Mouse (Mus musculus) neural tube, embryonic 11.5 days (tissue): ENCODE results near the gene Rab1b. TPM values are rescaled to one million over a fixed set of nuclear protein-coding genes. Genes with fewer than 3 reads are reported as not detected.

Experiments
- ATAC-seq: fragments of 200-750 bp; cut with Nextera tagmentation; 2 replicates; pipeline ENCODE4 v1.8.0; 2017; ENCODE audit warnings: moderate number of reproducible peaks, mild to moderate bottlenecking, moderate TSS enrichment, moderate library complexity; ENCODE audit not compliant: insufficient read depth, low FRiP score, low TSS enrichment
- DNase-seq: peaks from one replicate; pipeline ENCODE4 v3.0.0-alpha.2; 2015; ENCODE audit warnings: low spot score
- H3K27ac ChIP-seq: fragments of 300-500 bp; sonication (generic); 2 replicates; pipeline ENCODE4 v1.5.1; 2014; ENCODE audit warnings: low read depth, mild to moderate bottlenecking, low read length
- H3K27me3 ChIP-seq: fragments of 300-500 bp; sonication (generic); 2 replicates; pipeline ENCODE4 v1.6.1; 2014; ENCODE audit warnings: mild to moderate bottlenecking, low read length, mixed read lengths; ENCODE audit not compliant: control insufficient read depth, insufficient read depth
- H3K36me3 ChIP-seq: fragments of 300-500 bp; sonication (generic); 2 replicates; pipeline ENCODE4 v1.6.1; 2014; ENCODE audit warnings: mild to moderate bottlenecking, low read length, moderate library complexity, mixed read lengths; ENCODE audit not compliant: control insufficient read depth, insufficient read depth
- H3K4me1 ChIP-seq: fragments of 300-500 bp; sonication (generic); 2 replicates; pipeline ENCODE4 v1.6.1; 2014; ENCODE audit warnings: low read length, mixed read lengths; ENCODE audit not compliant: control insufficient read depth, insufficient read depth
- H3K4me2 ChIP-seq: fragments of 300-500 bp; sonication (generic); 2 replicates; pipeline ENCODE4 v1.6.1; 2014; ENCODE audit warnings: low read depth, mild to moderate bottlenecking, moderate library complexity
- H3K4me3 ChIP-seq: fragments of 300-500 bp; sonication (generic); 2 replicates; pipeline ENCODE4 v1.5.1; 2014; ENCODE audit warnings: low read depth, low read length
- H3K9ac ChIP-seq: fragments of 300-500 bp; sonication (generic); 2 replicates; pipeline ENCODE4 v1.6.1; 2014; ENCODE audit warnings: mild to moderate bottlenecking, low read length
- H3K9me3 ChIP-seq: fragments of 300-500 bp; sonication (generic); 2 replicates; pipeline ENCODE4 v1.6.1; 2016; ENCODE audit warnings: low read length; ENCODE audit not compliant: control insufficient read depth
- WGBS: fragments of 180-500 bp; shearing (Covaris S2); extraction: QIAGEN DNeasy Blood & Tissue Kit; methylation state at CpG from one replicate; pipeline ENCODE4 v1.1.7; 2014; 5-methylcytosine and 5-hydroxymethylcytosine counted together
- polyA plus RNA-seq: library from polyadenylated mRNA; unstranded; fragments of >200 nt; fragmentation: Nextera tagmentation; extraction: Ambion mirVana; gene quantifications from 2 replicates; pipeline ENCODE4 v1.2.1, GENCODE M21; 2014

The Rab1b gene
- polyA plus RNA-seq, 1 experiment from 2014 or later: 266 TPM

DNA sequence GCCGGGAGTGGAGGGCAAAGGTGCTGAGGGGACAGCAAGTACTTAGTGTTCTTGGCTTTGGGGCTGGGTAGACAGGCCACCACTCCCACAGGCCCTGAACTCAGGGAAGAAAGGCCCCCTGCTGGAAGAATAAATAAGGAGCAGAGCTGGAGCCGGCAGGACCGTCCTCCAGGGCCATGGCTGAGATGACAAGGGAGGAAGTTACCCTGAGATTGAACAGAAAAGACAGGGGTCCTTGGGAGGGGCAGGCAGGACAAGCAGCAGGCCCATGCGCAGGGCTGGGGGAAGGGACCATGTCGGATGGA is 1.4 kb upstream of the Rab1b start:
- no peaks in the 10 kb centered on the region for H3K9me3 ChIP-seq
- 0 out of 2 replicates have a peak, but pooled peaks cover 6% of the 10 kb centered on the region for H3K4me1 ChIP-seq
- H3K4me3 ChIP-seq: no peak overlapping the region
- 33% methylated on average over 5 of the region's 5 CpGs for WGBS
- H3K36me3 ChIP-seq: peaks cover 27% of the 10 kb centered on the region
- no peaks in the 10 kb centered on the region for H3K27me3 ChIP-seq
- no peak overlapping the region for H3K9ac ChIP-seq
- ATAC-seq (no peak), DNase-seq (no peak)
- H3K4me2 ChIP-seq: no peak overlapping the region
- no peak overlapping the region for H3K27ac ChIP-seq

DNA sequence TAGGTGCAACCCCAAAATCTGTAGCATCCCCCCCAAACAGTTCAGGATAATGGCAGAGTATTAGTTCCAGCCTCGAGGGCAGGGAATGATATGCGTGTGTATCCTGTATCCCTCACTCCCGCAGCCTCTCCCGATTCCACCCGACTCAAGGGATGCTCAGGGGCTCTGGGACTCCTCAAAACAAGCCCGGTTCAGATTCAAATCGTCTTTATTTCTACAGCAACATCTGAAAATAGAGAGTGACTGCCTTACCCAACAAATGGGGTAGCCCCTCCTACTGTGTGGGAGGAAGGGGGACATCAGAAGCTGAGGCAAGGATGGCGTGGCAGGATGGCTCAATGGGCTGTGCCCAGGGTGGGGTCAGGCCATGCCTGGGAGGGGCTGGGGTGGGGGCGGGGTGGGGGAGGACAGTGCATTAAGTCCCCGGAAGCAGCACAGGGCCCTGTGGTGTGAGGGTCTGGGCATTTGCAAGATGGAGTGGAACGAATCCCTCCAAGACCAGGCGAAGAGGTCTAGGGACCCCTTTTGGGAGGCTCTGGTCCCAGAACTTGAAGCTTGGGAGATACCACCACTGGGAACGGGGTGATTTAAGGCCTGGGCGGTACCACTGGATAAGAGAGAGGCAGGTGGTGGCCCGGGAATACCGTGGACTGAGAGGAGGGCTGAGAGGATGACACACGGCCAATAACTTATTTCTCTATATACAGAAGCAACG is 841 bp upstream of the Rab1b start:
- Histone ChIP-seq H3K9me3 (no peaks in the 10 kb centered on the region), H3K27ac (no peak overlapping the region), H3K4me3 (no peak overlapping the region), H3K27me3 (no peaks in the 10 kb centered on the region), H3K4me2 (no peak overlapping the region), H3K36me3 (peaks cover 28% of the 10 kb centered on the region), H3K4me1 (0 out of 2 replicates have a peak, but pooled peaks cover 6% of the 10 kb centered on the region), H3K9ac (no peak overlapping the region)
- WGBS: 75% methylated on average over 18 of the region's 18 CpGs
- ATAC-seq (no peak), DNase-seq (no peak)

DNA sequence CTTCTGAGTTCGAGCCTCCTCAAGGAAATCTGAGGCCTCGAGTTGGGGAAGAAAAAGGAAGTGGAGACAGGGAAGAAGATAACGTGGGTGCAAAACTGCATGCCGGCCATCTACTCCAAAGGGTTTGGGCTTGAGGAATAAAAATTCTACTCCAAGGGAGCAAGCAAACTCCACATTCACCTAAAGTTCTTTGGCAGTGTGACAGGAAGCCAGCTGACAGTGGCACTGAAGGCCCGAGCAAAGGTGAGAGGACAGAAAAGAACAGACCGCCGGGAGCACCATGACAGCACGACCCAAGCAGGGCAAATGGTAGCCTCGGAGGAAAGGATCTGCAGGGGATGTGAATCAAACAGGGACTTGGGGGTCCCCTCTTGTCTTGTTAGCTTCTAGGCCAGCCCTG is 798 bp downstream of the Rab1b start:
- ATAC-seq (no peak), DNase-seq (no peak)
- Histone ChIP-seq H3K9me3 (no peaks in the 10 kb centered on the region), H3K9ac (peak overlapping the region; percentile 70), H3K27ac (peak overlapping the region; percentile 89; the same call in 1 of the 2 replicates), H3K27me3 (no peaks in the 10 kb centered on the region), H3K36me3 (peaks cover 22% of the 10 kb centered on the region), H3K4me1 (0 out of 2 replicates have a peak, but pooled peaks cover 6% of the 10 kb centered on the region), H3K4me2 (peak overlapping the region; percentile 85), H3K4me3 (peak overlapping the region; percentile 62)
- WGBS: 33% methylated on average over 9 of the region's 9 CpGs

DNA sequence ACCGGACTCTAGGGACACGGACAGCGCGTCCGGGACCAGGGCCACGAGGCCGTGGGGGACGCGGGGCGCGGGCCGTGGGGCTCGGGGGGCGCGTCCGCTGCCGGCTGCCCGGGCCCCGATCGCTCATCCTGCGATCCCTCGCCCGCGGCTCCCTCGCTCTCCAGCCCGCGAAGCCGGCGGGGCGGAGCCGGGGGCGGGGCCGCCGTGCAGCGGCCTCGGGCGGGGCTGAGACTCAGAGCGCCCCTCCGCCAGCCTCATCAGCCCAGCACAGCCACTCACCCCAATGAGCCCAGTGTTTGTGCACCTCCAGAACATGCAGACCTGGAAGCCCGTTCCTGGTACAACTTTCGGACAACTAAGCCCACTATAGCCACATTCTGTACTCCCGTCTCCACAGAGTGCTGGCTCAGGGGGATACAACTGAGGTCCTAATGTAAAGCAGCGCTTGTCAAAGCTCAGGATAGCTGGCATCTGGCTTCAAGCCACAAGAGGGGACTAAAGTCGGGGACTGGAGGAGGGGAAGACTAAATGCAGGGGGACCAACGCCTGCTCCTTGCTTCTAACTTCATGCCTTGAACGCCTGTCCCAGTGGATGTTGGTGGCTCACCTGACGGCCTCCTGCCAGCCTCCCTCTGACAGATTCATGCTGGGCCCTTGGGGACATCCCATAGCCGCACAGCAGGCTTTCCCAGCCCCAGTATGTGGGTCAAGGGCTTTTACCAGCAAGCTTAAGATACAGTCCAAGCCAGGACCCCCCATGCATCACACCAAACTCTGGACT is 8.3 kb downstream of the Rab1b start, which contains the start of gene Cnih2:
Cnih2 (minus strand) TSS at position 159 of the 781 bp plus-strand sequence.
- H3K4me1 ChIP-seq: peaks cover 38% of the 10 kb centered on the region
- no peaks in the 10 kb centered on the region for H3K9me3 ChIP-seq
- peak; percentile 64; the same call in 1 of the 2 replicates for ATAC-seq
- peak within 1 kb of the TSS; percentile 87 for H3K9ac ChIP-seq
- H3K27ac ChIP-seq: peak within 1 kb of the TSS; percentile 74
- no peaks in the 10 kb centered on the region for H3K27me3 ChIP-seq
- H3K4me2 ChIP-seq: peak within 1 kb of the TSS; percentile 98
- H3K36me3 ChIP-seq: peaks cover 12% of the 10 kb centered on the region
- WGBS: 3% methylated on average over 31 of the region's 48 CpGs
- DNase-seq: peak; percentile 88
- H3K4me3 ChIP-seq: peak within 1 kb of the TSS; percentile 70

DNA sequence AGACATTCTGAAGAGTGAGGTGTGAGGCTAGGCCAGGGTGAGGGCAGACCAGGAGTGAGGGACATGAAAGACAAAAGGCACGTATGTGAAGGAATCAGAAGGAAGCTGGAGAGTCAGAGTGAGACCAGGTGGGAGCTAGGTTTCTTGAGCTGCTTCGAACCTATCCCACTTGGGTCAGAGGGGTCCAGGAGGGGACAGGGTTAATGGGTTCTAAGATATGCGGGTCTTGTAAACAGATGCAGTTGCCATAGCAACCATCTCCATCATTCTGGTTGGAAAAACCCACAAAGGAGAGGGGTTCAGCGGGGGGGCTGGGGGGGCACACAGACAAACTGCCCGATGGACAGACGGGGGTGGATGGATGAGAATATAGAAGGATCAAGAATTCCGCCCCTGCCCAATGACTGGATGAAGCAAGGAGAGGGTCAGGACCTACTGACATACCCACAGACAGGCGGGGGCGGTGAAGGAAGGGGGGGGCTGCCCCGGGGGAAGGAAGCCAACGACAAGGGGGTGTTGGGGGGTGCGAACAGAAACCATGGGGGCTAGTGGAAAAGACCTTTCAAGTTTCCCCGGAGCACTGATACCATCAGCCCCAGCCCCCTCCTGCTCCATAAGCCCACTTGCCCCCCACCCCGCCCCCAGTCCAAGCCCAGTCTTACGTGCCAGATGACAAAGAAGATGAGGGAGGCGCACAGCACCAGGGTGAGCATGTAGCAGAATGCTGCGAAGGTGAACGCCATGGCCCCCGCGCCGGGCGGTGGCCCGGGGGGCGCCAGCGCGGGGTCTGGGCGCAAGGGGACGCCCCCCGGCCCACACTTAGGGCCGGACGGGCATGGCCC is 9.1 kb downstream of the Rab1b start:
- peak overlapping the region; percentile 74; the same call in 1 of the 2 replicates for H3K27ac ChIP-seq
- peak overlapping the region; percentile 98 for H3K4me2 ChIP-seq
- H3K27me3 ChIP-seq: no peaks in the 10 kb centered on the region
- H3K9me3 ChIP-seq: no peaks in the 10 kb centered on the region
- H3K9ac ChIP-seq: peak overlapping the region; percentile 87
- peaks cover 9% of the 10 kb centered on the region for H3K36me3 ChIP-seq
- 5% methylated on average over 29 of the region's 31 CpGs for WGBS
- peaks cover 38% of the 10 kb centered on the region for H3K4me1 ChIP-seq
- DNase-seq (peak; percentile 18), ATAC-seq (peak; percentile 13; the same call in 1 of the 2 replicates)
- H3K4me3 ChIP-seq: peak overlapping the region; percentile 70

DNA sequence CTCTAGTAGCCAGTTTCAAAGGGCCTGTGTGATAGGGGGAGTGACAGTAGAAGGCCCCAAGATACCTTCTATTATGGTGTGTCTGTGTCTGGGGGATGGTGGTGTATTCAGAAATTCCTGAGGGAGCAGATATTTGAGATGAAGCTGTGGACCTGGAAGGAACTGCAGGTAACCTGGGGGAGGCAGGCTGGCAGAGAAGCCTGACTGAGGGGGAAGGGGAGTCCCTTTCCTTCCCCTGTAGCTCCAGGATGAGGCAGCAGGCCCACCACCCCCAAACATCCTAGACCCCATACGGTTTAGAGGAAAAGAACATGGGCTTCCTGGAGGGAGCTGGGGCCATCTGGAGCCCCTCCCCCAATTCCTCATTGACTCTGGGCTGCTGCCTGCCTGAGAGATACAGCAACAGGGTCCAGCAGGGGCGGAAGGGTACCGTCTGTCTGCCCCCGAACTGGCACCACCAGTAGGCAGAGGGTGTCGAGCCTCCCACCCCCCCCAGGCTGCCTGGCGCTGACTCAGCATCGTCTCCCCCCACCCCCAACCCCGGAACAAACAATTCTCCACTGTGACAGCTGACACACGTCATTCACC is 10.9 kb downstream of the Rab1b start:
- Histone ChIP-seq H3K27me3 (no peaks in the 10 kb centered on the region), H3K36me3 (peaks cover 13% of the 10 kb centered on the region), H3K9me3 (no peaks in the 10 kb centered on the region), H3K4me2 (peak overlapping the region; percentile 98), H3K9ac (peak overlapping the region; percentile 44), H3K27ac (no peak overlapping the region), H3K4me1 (peaks cover 38% of the 10 kb centered on the region), H3K4me3 (peak overlapping the region; percentile 70)
- DNase-seq: peak; percentile 15
- no peak for ATAC-seq
- WGBS: 17% methylated on average over 9 of the region's 9 CpGs

DNA sequence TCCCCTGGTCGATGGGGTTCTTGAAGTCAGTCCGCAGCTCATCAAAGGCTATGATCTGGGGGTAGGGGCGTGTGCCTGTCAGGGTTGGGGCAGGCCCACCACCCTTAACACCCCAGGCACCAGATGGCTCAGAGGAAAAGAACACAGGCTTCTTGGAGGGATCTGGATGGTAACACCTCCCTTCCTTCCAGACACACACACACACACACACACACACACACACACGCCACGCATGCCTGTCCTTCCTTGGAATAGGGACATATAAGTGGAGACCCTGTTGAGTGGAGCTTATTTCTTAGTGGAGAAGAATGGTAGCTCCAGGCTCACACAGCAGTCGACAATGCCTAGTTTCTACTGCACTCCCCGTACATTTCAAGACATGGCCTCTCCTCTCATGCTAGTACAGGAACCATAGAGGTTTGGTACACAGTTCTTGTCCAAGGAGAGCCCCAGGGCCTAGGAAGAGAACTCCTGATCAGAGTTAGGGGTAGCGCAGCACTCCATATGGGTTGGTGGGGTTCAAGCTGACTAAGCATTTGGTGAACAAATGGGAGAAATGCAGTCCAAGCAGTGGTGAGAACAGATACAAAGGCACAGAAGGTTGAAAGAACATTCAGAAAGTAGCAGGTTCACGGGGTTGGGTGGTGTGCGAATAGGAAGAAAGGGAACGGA is 12.0 kb downstream of the Rab1b start:
- peaks cover 38% of the 10 kb centered on the region for H3K4me1 ChIP-seq
- H3K27me3 ChIP-seq: no peaks in the 10 kb centered on the region
- DNase-seq: no peak
- H3K4me2 ChIP-seq: peak overlapping the region; percentile 98
- ATAC-seq: peak; percentile 2; the same call in 1 of the 2 replicates
- peak overlapping the region; percentile 15 for H3K4me3 ChIP-seq
- H3K36me3 ChIP-seq: peaks cover 9% of the 10 kb centered on the region
- 40% methylated on average over 11 of the region's 11 CpGs for WGBS
- H3K9ac ChIP-seq: no peak overlapping the region; the same call in 1 of the 2 replicates
- no peaks in the 10 kb centered on the region for H3K9me3 ChIP-seq
- peak overlapping the region; percentile 42; the same call in 1 of the 2 replicates for H3K27ac ChIP-seq
